Mouse (Mus musculus): Measurements from ENCODE around the gene Asb11.

GRCm38 (mm10) chrX:164502258-164502657 lies 65.5 kb downstream of the Asb11 start:
- TF ChIP-seq POLR2A (IDR thresholded peaks at IDR 0.05; ENCODE audit: insufficient read depth, low read length), result no peak
- no peak for TF ChIP-seq CTCF (IDR thresholded peaks at IDR 0.05; ENCODE audit: low read depth, low read length)
